Mouse (Mus musculus): Measurements from ENCODE around the gene Pcolce2.

Pcolce2 gene

GRCm38 (mm10) chr9:95712574-95712973 lies 75.2 kb downstream of the Pcolce2 start:
- no peak for DNase-seq

DNA sequence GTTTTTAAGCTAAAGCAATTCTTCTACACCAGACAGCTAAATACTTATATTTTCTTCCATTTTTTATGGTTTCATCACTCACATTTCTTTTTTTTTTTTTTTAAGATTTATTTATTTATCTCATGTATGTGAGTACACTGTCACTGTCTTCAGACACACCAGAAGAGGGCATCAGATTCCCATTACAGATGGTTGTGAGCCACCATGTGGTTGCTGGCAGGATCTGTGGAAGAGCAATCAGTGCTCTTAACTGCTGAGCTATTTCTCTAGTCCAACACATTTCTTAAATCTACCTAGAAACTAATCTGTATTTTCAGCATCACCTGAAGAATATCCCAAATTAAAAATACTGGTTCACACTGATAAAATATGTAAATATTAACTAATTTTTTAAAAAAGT lies 98.8 kb downstream of the Pcolce2 start:
- no peak for DNase-seq

DNA sequence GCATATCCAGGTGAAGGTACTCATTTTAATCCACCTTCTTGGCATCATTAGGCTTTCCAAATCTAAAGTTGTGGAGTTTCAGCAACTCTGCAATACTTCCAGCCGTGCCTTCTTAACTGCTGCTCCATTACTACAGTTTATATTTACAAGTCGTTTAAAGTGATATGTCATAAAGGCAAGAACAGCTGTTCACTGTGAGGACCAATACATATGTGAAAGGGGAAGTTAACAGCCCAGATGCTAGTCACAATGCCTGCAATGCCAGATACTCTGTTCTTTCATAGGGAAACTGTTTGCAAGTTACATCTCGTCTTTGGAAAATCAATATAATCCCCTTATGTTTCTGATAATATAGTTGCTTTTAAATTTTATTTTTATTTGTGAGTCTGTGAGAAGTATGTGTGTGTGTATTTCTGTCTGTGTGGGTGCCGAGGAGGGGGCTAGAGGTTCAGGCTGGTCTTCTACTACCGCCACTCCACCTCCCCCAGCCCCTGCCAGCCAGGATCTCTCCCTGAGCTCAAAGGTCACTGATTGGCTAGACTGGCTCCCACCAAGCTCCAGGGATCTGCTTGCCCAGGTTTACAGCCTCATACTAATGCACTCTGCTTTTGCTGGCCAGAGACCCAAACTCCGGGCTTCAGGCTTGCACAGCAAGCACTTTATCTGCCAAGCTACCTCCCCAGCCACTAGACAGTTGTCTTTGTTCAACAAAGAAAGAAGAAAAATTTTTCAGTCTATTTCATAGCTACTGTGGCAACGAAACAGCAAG lies 107.6 kb downstream of the Pcolce2 start:
- no peak for DNase-seq

GRCm38 (mm10) chr9:95747298-95747697 lies 109.9 kb downstream of the Pcolce2 start:
- no peak for DNase-seq

All from right cerebral cortex, postnatal 25 days (tissue).